ENCODE assay signal across 12 mouse cellular contexts in the genomic region with DNA sequence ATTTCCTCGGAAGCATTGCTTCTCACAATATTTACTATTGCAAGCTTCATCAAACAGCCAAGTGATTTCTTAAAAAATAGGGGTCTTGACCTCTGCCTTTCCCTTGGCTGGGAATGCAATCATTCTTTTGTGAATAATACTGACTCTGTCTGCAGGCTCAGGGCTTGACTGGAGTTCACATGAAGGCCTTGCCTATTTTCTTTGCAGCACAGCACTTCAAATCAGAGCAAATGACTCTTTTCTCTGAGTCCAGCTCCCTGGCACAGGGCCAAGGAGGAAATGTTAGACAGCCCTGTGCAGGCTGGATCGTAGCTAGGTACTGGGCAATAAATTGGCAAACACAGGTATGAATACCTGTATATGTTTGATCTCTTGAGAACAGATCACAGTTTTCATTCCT.
DNase-seq lines count a peak whose midpoint lies in the region; ATAC-seq lines count a peak whose summit lies in the region.
"Had no signal": no experiment of that assay in that cellular context is flagged by ENCODE, and none has a peak within 500 bp of the region (broad histone marks: within the 10 kb centered on the region; RNA-seq: fewer than 3 reads in every experiment).

No protein-coding gene starts in this region.

- peak; percentile 6 for DNase-seq in adrenal gland, postnatal 14 days
- no peak for DNase-seq in adrenal gland, postnatal 4 days (ENCODE audit: low spot score in 2 of 2)
- peak; percentile 44 for DNase-seq in neural tube, embryonic 10.5 days (ENCODE audit: extremely low spot score, low spot score)
- peak; percentile 7 to 39 for DNase-seq in kidney, postnatal 36 days
- DNase-seq in T-cell, adult 2 months (ENCODE audit: low spot score) = no peak
- no peak for DNase-seq in left cerebral cortex, postnatal 36 days (ENCODE audit: low spot score in 2 of 2)
- DNase-seq: heart, adult 11 months; thymus, postnatal 14 days had no signal

- H3K9ac ChIP-seq in neural tube, embryonic 15.5 days (replicated peaks) = no peak overlapping the region
- no peak overlapping the region for H3K9ac ChIP-seq in stomach, embryonic 16.5 days (ENCODE audit: low read length)
- H3K9ac ChIP-seq: embryonic facial prominence, embryonic 12.5 days had no signal

- intact Hi-C loops in left cerebral cortex, postnatal 36 days (cut with DNase I) = no loop called here

- H3K9me3 ChIP-seq in neural tube, embryonic 15.5 days (replicated peaks) = no peaks in the 10 kb centered on the region
- H3K9me3 ChIP-seq in stomach, embryonic 16.5 days (replicated peaks; ENCODE audit: control insufficient read depth, low read length) = no peaks in the 10 kb centered on the region
- H3K9me3 ChIP-seq: embryonic facial prominence, embryonic 12.5 days had no signal

- H3K4me3 ChIP-seq in neural tube, embryonic 15.5 days (replicated peaks) = no peak overlapping the region
- no peak overlapping the region for H3K4me3 ChIP-seq in stomach, embryonic 16.5 days (replicated peaks; ENCODE audit: low read length)
- H3K4me3 ChIP-seq: embryonic facial prominence, embryonic 12.5 days had no signal

- no peaks in the 10 kb centered on the region for H3K27me3 ChIP-seq in neural tube, embryonic 15.5 days (replicated peaks)
- H3K27me3 ChIP-seq in stomach, embryonic 16.5 days (ENCODE audit: control insufficient read depth, insufficient read depth, low read length) = no peaks in the 10 kb centered on the region
- H3K27me3 ChIP-seq: embryonic facial prominence, embryonic 12.5 days had no signal

- no peak overlapping the region for H3K4me2 ChIP-seq in neural tube, embryonic 15.5 days
- H3K4me2 ChIP-seq in stomach, embryonic 16.5 days (ENCODE audit: low read depth, low read length) = no peak overlapping the region
- H3K4me2 ChIP-seq: embryonic facial prominence, embryonic 12.5 days had no signal

- no peaks in the 10 kb centered on the region for H3K36me3 ChIP-seq in neural tube, embryonic 15.5 days
- no peaks in the 10 kb centered on the region for H3K36me3 ChIP-seq in stomach, embryonic 16.5 days (ENCODE audit: control insufficient read depth, insufficient read depth, low read length)
- H3K36me3 ChIP-seq: embryonic facial prominence, embryonic 12.5 days had no signal

- 13% methylated on average over 2 of the region's 2 CpGs for WGBS in neural tube, embryonic 15.5 days
- 16% methylated on average over 2 of the region's 2 CpGs for WGBS in stomach, embryonic 16.5 days

- no peak for ATAC-seq in neural tube, embryonic 15.5 days (ENCODE audit: low FRiP score)
- peak; percentile 64 for ATAC-seq in stomach, embryonic 16.5 days (ENCODE audit: insufficient read depth, low FRiP score)

- no peaks in the 10 kb centered on the region for H3K4me1 ChIP-seq in neural tube, embryonic 15.5 days
- no peaks in the 10 kb centered on the region for H3K4me1 ChIP-seq in stomach, embryonic 16.5 days (ENCODE audit: control insufficient read depth, insufficient read depth, low read length)
- H3K4me1 ChIP-seq: embryonic facial prominence, embryonic 12.5 days had no signal

- H3K27ac ChIP-seq in neural tube, embryonic 15.5 days (replicated peaks) = no peak overlapping the region
- no peak overlapping the region for H3K27ac ChIP-seq in stomach, embryonic 16.5 days (ENCODE audit: low read length)
- H3K27ac ChIP-seq: embryonic facial prominence, embryonic 12.5 days; macrophage had no signal

Comparison
In these comparisons a context has a peak if more than half of its experiments do, and no peak if none do; other contexts are left out.
1. DNase-seq: peak in adrenal gland, postnatal 14 days (single experiment), neural tube, embryonic 10.5 days (single experiment) and kidney, postnatal 36 days (2 of 2); none in adrenal gland, postnatal 4 days (0 of 2), T-cell, adult 2 months (single experiment) and left cerebral cortex, postnatal 36 days (0 of 2).